Mouse (Mus musculus): ENCODE measurements around the gene Folr2. TPM values are rescaled to one million over a fixed set of nuclear protein-coding genes. Genes with fewer than 3 reads are reported as not detected.

The Folr2 gene
- polyA plus RNA-seq (2014; fragmentation: Illumina TruSeq; extraction: RNeasy Lipid Tissue Mini Kit (QIAGEN cat#74804)) = not detected

GRCm38 (mm10) chr7:101857094-101857493 lies at the start of gene Folr2:
Gene Folr2, minus strand, starts transcription at chr7:101857194.

GRCm38 (mm10) chr7:101906287-101906681 lies 49.3 kb upstream of the Folr2 start, which contains the start of gene Tomt:
Gene Tomt, minus strand, starts transcription at chr7:101906359.

GRCm38 (mm10) chr7:101905561-101906286 lies 48.7 kb upstream of the Folr2 start, which contains the start of gene Lamtor1:
Gene Lamtor1, plus strand, starts transcription at chr7:101905904.

GRCm38 (mm10) chr7:101870629-101871028 lies 13.6 kb upstream of the Folr2 start, which contains the start of gene Folr1:
Gene Folr1, minus strand, starts transcription at chr7:101870788.

GRCm38 (mm10) chr7:101863415-101863814 lies 6.4 kb upstream of the Folr2 start, which contains the start of gene Anapc15:
Gene Anapc15, plus strand, starts transcription at chr7:101863715.

GRCm38 (mm10) chr7:101837606-101838471 lies 19.2 kb downstream of the Folr2 start, which contains the start of gene Inppl1:
Gene Inppl1, minus strand, starts transcription at chr7:101838229.

GRCm38 (mm10) chr7:101817861-101818401 lies 39.1 kb downstream of the Folr2 start, which contains the start of gene Phox2a:
Gene Phox2a, plus strand, starts transcription at chr7:101818313.

Other genes starting within 250 kb of the Folr2 start
- gene Clpb, start 193.6 kb downstream of the Folr2 start, polyA plus RNA-seq (2014; fragmentation: Illumina TruSeq; extraction: RNeasy Lipid Tissue Mini Kit (QIAGEN cat#74804)) = 9.8 TPM
- gene Phox2a, start 38.9 kb downstream of the Folr2 start, polyA plus RNA-seq (2014; fragmentation: Illumina TruSeq; extraction: RNeasy Lipid Tissue Mini Kit (QIAGEN cat#74804)) = not detected
- gene Inppl1, start 19.0 kb downstream of the Folr2 start, polyA plus RNA-seq (2014; fragmentation: Illumina TruSeq; extraction: RNeasy Lipid Tissue Mini Kit (QIAGEN cat#74804)) = 43.3 TPM
- gene Anapc15, start 6.5 kb upstream of the Folr2 start, polyA plus RNA-seq (2014; fragmentation: Illumina TruSeq; extraction: RNeasy Lipid Tissue Mini Kit (QIAGEN cat#74804)) = 8.1 TPM
- gene Folr1, start 13.6 kb upstream of the Folr2 start, polyA plus RNA-seq (2014; fragmentation: Illumina TruSeq; extraction: RNeasy Lipid Tissue Mini Kit (QIAGEN cat#74804)) = 12.2 TPM
- 8.6 TPM for gene Lamtor1, start 48.7 kb upstream of the Folr2 start, polyA plus RNA-seq (2014; fragmentation: Illumina TruSeq; extraction: RNeasy Lipid Tissue Mini Kit (QIAGEN cat#74804))
- not detected for gene Tomt, start 49.2 kb upstream of the Folr2 start, polyA plus RNA-seq (2014; fragmentation: Illumina TruSeq; extraction: RNeasy Lipid Tissue Mini Kit (QIAGEN cat#74804))
- 3.6 TPM for gene Lrrc51, start 76.7 kb upstream of the Folr2 start, polyA plus RNA-seq (2014; fragmentation: Illumina TruSeq; extraction: RNeasy Lipid Tissue Mini Kit (QIAGEN cat#74804))
- gene Numa1, start 76.9 kb upstream of the Folr2 start, polyA plus RNA-seq (2014; fragmentation: Illumina TruSeq; extraction: RNeasy Lipid Tissue Mini Kit (QIAGEN cat#74804)) = 125 TPM
- gene Il18bp, start 161.5 kb upstream of the Folr2 start, polyA plus RNA-seq (2014; fragmentation: Illumina TruSeq; extraction: RNeasy Lipid Tissue Mini Kit (QIAGEN cat#74804)) = 12.7 TPM
- gene Rnf121, start 208.3 kb upstream of the Folr2 start, polyA plus RNA-seq (2014; fragmentation: Illumina TruSeq; extraction: RNeasy Lipid Tissue Mini Kit (QIAGEN cat#74804)) = 10.1 TPM
- 14.4 TPM for gene Xndc1, start 208.3 kb upstream of the Folr2 start, polyA plus RNA-seq (2014; fragmentation: Illumina TruSeq; extraction: RNeasy Lipid Tissue Mini Kit (QIAGEN cat#74804))
- not detected for gene Xntrpc, start 208.5 kb upstream of the Folr2 start, polyA plus RNA-seq (2014; fragmentation: Illumina TruSeq; extraction: RNeasy Lipid Tissue Mini Kit (QIAGEN cat#74804))
- gene Trpc2, start 225.9 kb upstream of the Folr2 start, polyA plus RNA-seq (2014; fragmentation: Illumina TruSeq; extraction: RNeasy Lipid Tissue Mini Kit (QIAGEN cat#74804)) = not detected
- not detected for gene Art1, start 244.5 kb upstream of the Folr2 start, polyA plus RNA-seq (2014; fragmentation: Illumina TruSeq; extraction: RNeasy Lipid Tissue Mini Kit (QIAGEN cat#74804))